Mouse (Mus musculus) hindbrain, embryonic 13.5 days (tissue): ENCODE measurements at regions not wholly inside any gene's neighbourhood (a gene's known extent, or its start where the extent isn't known, plus 50 kb on each side); places are given as distances from the start of the nearest gene placed in this dataset.

Experiments
- ATAC-seq: fragments of 200-750 bp; cut with Nextera tagmentation; 2 replicates; pipeline ENCODE4 v1.8.0; 2017; ENCODE audit warnings: moderate TSS enrichment; ENCODE audit not compliant: low FRiP score
- H3K27ac ChIP-seq: fragments of 300-500 bp; sonication (generic); 2 replicates; pipeline ENCODE4 v1.5.1; 2015; ENCODE audit warnings: inconsistent platforms, mild to moderate bottlenecking, moderate library complexity
- H3K27me3 ChIP-seq: fragments of 300-500 bp; sonication (generic); 2 replicates; pipeline ENCODE4 v1.6.1; 2015; ENCODE audit warnings: mild to moderate bottlenecking, inconsistent platforms
- H3K36me3 ChIP-seq: fragments of 300-500 bp; sonication (generic); 2 replicates; pipeline ENCODE4 v1.6.1; 2015; ENCODE audit warnings: mild to moderate bottlenecking, inconsistent platforms
- H3K4me1 ChIP-seq: fragments of 300-500 bp; sonication (generic); replicated peaks from 2 replicates; pipeline ENCODE4 v1.6.1; 2015; ENCODE audit warnings: inconsistent platforms
- H3K4me2 ChIP-seq: fragments of 300-500 bp; sonication (generic); 2 replicates; pipeline ENCODE4 v1.6.1; 2015; ENCODE audit warnings: inconsistent platforms, mild to moderate bottlenecking, moderate library complexity
- H3K4me3 ChIP-seq: fragments of 300-500 bp; sonication (generic); 2 replicates; pipeline ENCODE4 v1.5.1; 2015; ENCODE audit warnings: mild to moderate bottlenecking, inconsistent platforms
- H3K9ac ChIP-seq: fragments of 300-500 bp; sonication (generic); 2 replicates; pipeline ENCODE4 v1.6.1; 2015; ENCODE audit warnings: mild to moderate bottlenecking, inconsistent platforms
- H3K9me3 ChIP-seq: fragments of 300-500 bp; sonication (generic); 2 replicates; pipeline ENCODE4 v1.6.1; 2016; ENCODE audit warnings: inconsistent platforms
- WGBS: fragments of 180-500 bp; shearing (Covaris S2); methylation state at CpG from one replicate; pipeline ENCODE4 v1.1.7; 2015; 5-methylcytosine and 5-hydroxymethylcytosine counted together

- H3K36me3 ChIP-seq, result no peaks in the 10 kb centered on the region
- no peaks in the 10 kb centered on the region for H3K4me1 ChIP-seq
- no peak overlapping the region for H3K4me3 ChIP-seq
- H3K4me2 ChIP-seq, result no peak overlapping the region
- H3K27ac ChIP-seq, result no peak overlapping the region
- no peak for ATAC-seq
- 80% methylated on average over 3 of the region's 3 CpGs for WGBS
- no peaks in the 10 kb centered on the region for H3K27me3 ChIP-seq
- H3K9me3 ChIP-seq, result no peaks in the 10 kb centered on the region
- no peak overlapping the region for H3K9ac ChIP-seq
Measured at GRCm38 (mm10) chr1:35548845-35549244, 519.4 kb upstream of the Hs6st1 start.

GRCm38 (mm10) chr1:35551503-35551902 is 516.7 kb upstream of the Hs6st1 start:
- H3K9ac ChIP-seq, result no peak overlapping the region
- H3K36me3 ChIP-seq, result no peaks in the 10 kb centered on the region
- no peak overlapping the region for H3K27ac ChIP-seq
- no peaks in the 10 kb centered on the region for H3K4me1 ChIP-seq
- H3K4me2 ChIP-seq, result no peak overlapping the region
- H3K9me3 ChIP-seq, result no peaks in the 10 kb centered on the region
- H3K4me3 ChIP-seq, result no peak overlapping the region
- H3K27me3 ChIP-seq, result no peaks in the 10 kb centered on the region
- ATAC-seq, result no peak
- 98% methylated on average over 1 of the region's 1 CpGs for WGBS

- H3K4me3 ChIP-seq, result no peak overlapping the region
- H3K9ac ChIP-seq, result no peak overlapping the region
- H3K4me2 ChIP-seq, result no peak overlapping the region
- H3K27me3 ChIP-seq, result no peaks in the 10 kb centered on the region
- H3K9me3 ChIP-seq, result 0 out of 2 replicates have a peak, but pooled peaks cover 12% of the 10 kb centered on the region
- ATAC-seq, result no peak
- H3K4me1 ChIP-seq, result no peaks in the 10 kb centered on the region
- 90% methylated on average over 4 of the region's 4 CpGs for WGBS
- H3K36me3 ChIP-seq, result no peaks in the 10 kb centered on the region
- no peak overlapping the region for H3K27ac ChIP-seq
Measured at GRCm38 (mm10) chr1:35562786-35563185, 505.4 kb upstream of the Hs6st1 start.

- ATAC-seq, result no peak
Measured at GRCm38 (mm10) chr1:35575203-35575602, 493.0 kb upstream of the Hs6st1 start.

GRCm38 (mm10) chr1:35579392-35579791 is 488.8 kb upstream of the Hs6st1 start:
- Histone ChIP-seq H3K36me3 (no peaks in the 10 kb centered on the region), H3K27ac (no peak overlapping the region), H3K4me1 (no peaks in the 10 kb centered on the region), H3K4me3 (no peak overlapping the region), H3K9me3 (no peaks in the 10 kb centered on the region), H3K4me2 (no peak overlapping the region), H3K27me3 (no peaks in the 10 kb centered on the region), H3K9ac (no peak overlapping the region)
- 64% methylated on average over 3 of the region's 3 CpGs for WGBS
- no peak for ATAC-seq

More at GRCm38 (mm10) chr1:35575203-35575602, 493.0 kb upstream of the Hs6st1 start:
- no peak overlapping the region for H3K4me3 ChIP-seq
- H3K27me3 ChIP-seq, result no peaks in the 10 kb centered on the region
- H3K9me3 ChIP-seq, result no peaks in the 10 kb centered on the region
- 76% methylated on average over 1 of the region's 1 CpGs for WGBS
- H3K9ac ChIP-seq, result no peak overlapping the region
- 0 out of 2 replicates have a peak overlapping the region, but pooled peaks have one; percentile 1 for H3K27ac ChIP-seq
- no peaks in the 10 kb centered on the region for H3K36me3 ChIP-seq
- 0 out of 2 replicates have a peak, but pooled peaks cover 5% of the 10 kb centered on the region for H3K4me1 ChIP-seq
- H3K4me2 ChIP-seq, result no peak overlapping the region

- no peak for ATAC-seq
- WGBS, result 80% methylated on average over 4 of the region's 4 CpGs
Measured at GRCm38 (mm10) chr1:35579992-35580391, 488.2 kb upstream of the Hs6st1 start.

GRCm38 (mm10) chr1:35580474-35580873 is 487.7 kb upstream of the Hs6st1 start:
- no peaks in the 10 kb centered on the region for H3K27me3 ChIP-seq
- WGBS, result 75% methylated on average over 3 of the region's 3 CpGs
- H3K9me3 ChIP-seq, result no peaks in the 10 kb centered on the region
- H3K27ac ChIP-seq, result no peak overlapping the region
- H3K9ac ChIP-seq, result no peak overlapping the region
- ATAC-seq, result no peak
- no peak overlapping the region for H3K4me3 ChIP-seq
- H3K4me2 ChIP-seq, result no peak overlapping the region
- no peaks in the 10 kb centered on the region for H3K36me3 ChIP-seq
- no peaks in the 10 kb centered on the region for H3K4me1 ChIP-seq

More at GRCm38 (mm10) chr1:35579992-35580391, 488.2 kb upstream of the Hs6st1 start:
- H3K27ac ChIP-seq, result no peak overlapping the region
- no peaks in the 10 kb centered on the region for H3K27me3 ChIP-seq
- H3K36me3 ChIP-seq, result no peaks in the 10 kb centered on the region
- H3K9me3 ChIP-seq, result no peaks in the 10 kb centered on the region
- no peak overlapping the region for H3K9ac ChIP-seq
- no peak overlapping the region for H3K4me2 ChIP-seq
- no peak overlapping the region for H3K4me3 ChIP-seq
- no peaks in the 10 kb centered on the region for H3K4me1 ChIP-seq

- Histone ChIP-seq H3K36me3 (no peaks in the 10 kb centered on the region), H3K9me3 (no peaks in the 10 kb centered on the region), H3K27ac (no peak overlapping the region), H3K4me3 (no peak overlapping the region), H3K9ac (no peak overlapping the region), H3K4me1 (0 out of 2 replicates have a peak, but pooled peaks cover 6% of the 10 kb centered on the region), H3K4me2 (no peak overlapping the region), H3K27me3 (no peaks in the 10 kb centered on the region)
- 91% methylated on average over 2 of the region's 2 CpGs for WGBS
- ATAC-seq, result no peak
Measured at GRCm38 (mm10) chr1:35587900-35588299, 480.3 kb upstream of the Hs6st1 start.

- WGBS, result 71% methylated on average over 3 of the region's 3 CpGs
- no peak for ATAC-seq
- Histone ChIP-seq H3K9me3 (no peaks in the 10 kb centered on the region), H3K9ac (no peak overlapping the region), H3K27ac (no peak overlapping the region), H3K27me3 (no peaks in the 10 kb centered on the region), H3K4me1 (0 out of 2 replicates have a peak, but pooled peaks cover 6% of the 10 kb centered on the region), H3K36me3 (no peaks in the 10 kb centered on the region), H3K4me2 (no peak overlapping the region), H3K4me3 (no peak overlapping the region)
Measured at GRCm38 (mm10) chr1:35588939-35589338, 479.3 kb upstream of the Hs6st1 start.

- Histone ChIP-seq H3K27ac (no peak overlapping the region), H3K9ac (no peak overlapping the region), H3K36me3 (no peaks in the 10 kb centered on the region), H3K27me3 (no peaks in the 10 kb centered on the region), H3K9me3 (no peaks in the 10 kb centered on the region), H3K4me1 (no peaks in the 10 kb centered on the region), H3K4me3 (no peak overlapping the region), H3K4me2 (no peak overlapping the region)
- 92% methylated on average over 3 of the region's 3 CpGs for WGBS
- ATAC-seq, result no peak
Measured at GRCm38 (mm10) chr1:35600847-35601246, 467.4 kb upstream of the Hs6st1 start.

- 87% methylated on average over 3 of the region's 3 CpGs for WGBS
- Histone ChIP-seq H3K4me3 (no peak overlapping the region), H3K9ac (no peak overlapping the region), H3K36me3 (no peaks in the 10 kb centered on the region), H3K27ac (no peak overlapping the region), H3K4me1 (0 out of 2 replicates have a peak, but pooled peaks cover 2% of the 10 kb centered on the region), H3K27me3 (no peaks in the 10 kb centered on the region), H3K9me3 (no peaks in the 10 kb centered on the region), H3K4me2 (no peak overlapping the region)
- ATAC-seq, result no peak
Measured at GRCm38 (mm10) chr1:35615131-35615530, 453.1 kb upstream of the Hs6st1 start.

GRCm38 (mm10) chr1:35619476-35619875 is 448.7 kb upstream of the Hs6st1 start:
- ATAC-seq, result no peak
- H3K27ac ChIP-seq, result no peak overlapping the region
- H3K27me3 ChIP-seq, result no peaks in the 10 kb centered on the region
- H3K4me1 ChIP-seq, result no peaks in the 10 kb centered on the region
- H3K4me2 ChIP-seq, result no peak overlapping the region
- no peak overlapping the region for H3K9ac ChIP-seq
- WGBS, result 87% methylated on average over 4 of the region's 4 CpGs
- no peaks in the 10 kb centered on the region for H3K9me3 ChIP-seq
- H3K36me3 ChIP-seq, result no peaks in the 10 kb centered on the region
- no peak overlapping the region for H3K4me3 ChIP-seq

- H3K27ac ChIP-seq, result 0 out of 2 replicates have a peak overlapping the region, but pooled peaks have one; percentile 12
- no peaks in the 10 kb centered on the region for H3K27me3 ChIP-seq
- ATAC-seq, result peak; percentile 69
- H3K36me3 ChIP-seq, result no peaks in the 10 kb centered on the region
- H3K4me2 ChIP-seq, result no peak overlapping the region
- H3K4me3 ChIP-seq, result no peak overlapping the region
- H3K4me1 ChIP-seq, result peaks cover 14% of the 10 kb centered on the region
- H3K9me3 ChIP-seq, result no peaks in the 10 kb centered on the region
- H3K9ac ChIP-seq, result no peak overlapping the region
- 28% methylated on average over 7 of the region's 7 CpGs for WGBS
Measured at GRCm38 (mm10) chr1:35642595-35642994, 425.6 kb upstream of the Hs6st1 start.
